In genomic region chr11:114793868-114794545, GRCm38 (mm10) we compare ENCODE assay signal across 15 mouse cellular contexts. TPM values are rescaled to one million over a fixed set of nuclear protein-coding genes. Genes with fewer than 3 reads are reported as not detected.
DNase-seq lines count a peak whose midpoint lies in the region; ATAC-seq lines count a peak whose summit lies in the region.
"Had no signal": no experiment of that assay in that cellular context is flagged by ENCODE, and none has a peak within 500 bp of the region (broad histone marks: within the 10 kb centered on the region; RNA-seq: fewer than 3 reads in every experiment).

No protein-coding gene starts in this region.

- peak overlapping the region; percentile 31 for H3K4me3 ChIP-seq in hindbrain, embryonic 12.5 days
- H3K4me3 ChIP-seq in neural tube, embryonic 12.5 days = peak overlapping the region; percentile 21

- peaks cover 35% of the 10 kb centered on the region for H3K27me3 ChIP-seq in hindbrain, embryonic 12.5 days
- peaks cover 42% of the 10 kb centered on the region for H3K27me3 ChIP-seq in neural tube, embryonic 12.5 days (replicated peaks)

- no peaks in the 10 kb centered on the region for H3K9me3 ChIP-seq in hindbrain, embryonic 12.5 days (replicated peaks)
- no peaks in the 10 kb centered on the region for H3K9me3 ChIP-seq in neural tube, embryonic 12.5 days

- intact Hi-C loops in heart, postnatal 10 days (cut with DNase I) = no loop called here

- no peaks in the 10 kb centered on the region for H3K36me3 ChIP-seq in hindbrain, embryonic 12.5 days
- H3K36me3 ChIP-seq in neural tube, embryonic 12.5 days = no peaks in the 10 kb centered on the region

- WGBS in hindbrain, embryonic 12.5 days = 61% methylated on average over 19 of the region's 19 CpGs
- WGBS in neural tube, embryonic 12.5 days = 53% methylated on average over 19 of the region's 19 CpGs

- peak overlapping the region; percentile 42 for H3K9ac ChIP-seq in hindbrain, embryonic 12.5 days
- no peak overlapping the region; the same call in 1 of the 2 replicates for H3K9ac ChIP-seq in neural tube, embryonic 12.5 days
- H3K9ac ChIP-seq: lung, embryonic 14.5 days had no signal

- peak overlapping the region; percentile 92 for H3K4me2 ChIP-seq in hindbrain, embryonic 12.5 days (replicated peaks)
- H3K4me2 ChIP-seq in neural tube, embryonic 12.5 days (replicated peaks) = peak overlapping the region; percentile 95
- H3K4me2 ChIP-seq: heart, embryonic 11.5 days; lung, embryonic 14.5 days had no signal

- DNase-seq in kidney, postnatal 4 days = peak; percentile 49 to 64
- DNase-seq in kidney, adult 9 months = no peak
- peak; percentile 75 for DNase-seq in cerebellum, adult 9-11 months
- no peak for DNase-seq in embryo, embryonic 10.5 days (ENCODE audit: low spot score)
- no peak for DNase-seq in heart, postnatal 10 days
- DNase-seq: kidney, adult 8-10 months; lung, embryonic 14.5 days had no signal

- peak overlapping the region; percentile 99 for H3K27ac ChIP-seq in hindbrain, embryonic 12.5 days
- no peak overlapping the region for H3K27ac ChIP-seq in neural tube, embryonic 12.5 days

- ATAC-seq in hindbrain, embryonic 12.5 days (ENCODE audit: low FRiP score) = no peak
- no peak for ATAC-seq in neural tube, embryonic 12.5 days (ENCODE audit: low FRiP score, low read depth)
- no peak for ATAC-seq in monocyte, adult 5-6 weeks (replicated peaks; ENCODE audit: insufficient number of reproducible peaks, low FRiP score, low TSS enrichment, poor library complexity, severe bottlenecking)
- ATAC-seq: Patski had no signal

- peaks cover 74% of the 10 kb centered on the region for H3K4me1 ChIP-seq in hindbrain, embryonic 12.5 days
- peaks cover 75% of the 10 kb centered on the region for H3K4me1 ChIP-seq in neural tube, embryonic 12.5 days

RNA-seq across cellular contexts. Expression of gene Btbd17, which starts 1.7 kb away (rescaled TPM):
- polyA plus RNA-seq in hindbrain, embryonic 12.5 days (2016; fragmentation: Nextera tagmentation; extraction: Ambion mirVana) = 32.2 and 37.3 TPM in 2 replicates
- polyA plus RNA-seq in neural tube, embryonic 12.5 days (2016; fragmentation: Nextera tagmentation; extraction: Ambion mirVana) = 48.5 and 51.2 TPM in 2 replicates
- not detected in 3 replicates for total RNA-seq in monocyte, adult 5-6 weeks (2017)
- under 1 TPM in 1 of 2 experiments, not detected in 1; 0.32 TPM for total RNA-seq in heart, postnatal 10 days (2021)

RNA-seq across cellular contexts. Expression of gene Gpr142, which starts 4.7 kb away (rescaled TPM):
- polyA plus RNA-seq in hindbrain, embryonic 12.5 days (2016; fragmentation: Nextera tagmentation; extraction: Ambion mirVana) = not detected in 2 replicates
- polyA plus RNA-seq in neural tube, embryonic 12.5 days (2016; fragmentation: Nextera tagmentation; extraction: Ambion mirVana) = not detected in 2 replicates
- not detected in 3 replicates for total RNA-seq in monocyte, adult 5-6 weeks (2017)
- not detected for total RNA-seq in heart, postnatal 10 days (2021)
- total RNA-seq: left cerebral cortex, postnatal 10 days had no signal
- polyA plus RNA-seq: heart, embryonic 11.5 days; lung, embryonic 14.5 days; spleen, adult 2 months; urinary bladder, adult 2 months had no signal

RNA-seq across cellular contexts. Expression of gene Kif19a, which starts 28.8 kb away (rescaled TPM):
- polyA plus RNA-seq in hindbrain, embryonic 12.5 days (2016; fragmentation: Nextera tagmentation; extraction: Ambion mirVana) = 2.2 and 3.0 TPM in 2 replicates
- 2.0 and 3.1 TPM in 2 replicates for polyA plus RNA-seq in neural tube, embryonic 12.5 days (2016; fragmentation: Nextera tagmentation; extraction: Ambion mirVana)
- total RNA-seq in monocyte, adult 5-6 weeks (2017) = 6.3 to 7.4 TPM (median 6.4 TPM) in 3 replicates
- total RNA-seq in heart, postnatal 10 days (2021) = under 1 TPM; 0.24 to 0.47 TPM

RNA-seq across cellular contexts. Expression of gene Gprc5c, which starts 56.9 kb away (rescaled TPM):
- polyA plus RNA-seq in hindbrain, embryonic 12.5 days (2016; fragmentation: Nextera tagmentation; extraction: Ambion mirVana) = 29.7 and 30.0 TPM in 2 replicates
- polyA plus RNA-seq in neural tube, embryonic 12.5 days (2016; fragmentation: Nextera tagmentation; extraction: Ambion mirVana) = 21.6 and 23.9 TPM in 2 replicates
- total RNA-seq in monocyte, adult 5-6 weeks (2017) = 0.78 to 3.1 TPM (median 1.9 TPM) in 3 replicates
- 10 to 100 TPM; 12.9 to 18.1 TPM for total RNA-seq in heart, postnatal 10 days (2021)

Comparison
In these comparisons a context has a peak if more than half of its experiments do, and no peak if none do; other contexts are left out.
1. DNase-seq: peak in kidney, postnatal 4 days (2 of 2) and cerebellum, adult 9-11 months (single experiment); none in kidney, adult 9 months (single experiment), embryo, embryonic 10.5 days (single experiment) and heart, postnatal 10 days (0 of 2).